Mouse (Mus musculus) T-helper 17 cell (primary cell): ENCODE data around the gene Alpk1.

ENCODE experiments used
- in situ Hi-C, 2 experiments: fragments of 300-600 bp; cut with MboI, MseI; formaldehyde crosslinking; loops; 1 replicate in 1 of 2; 2 replicates in 1 of 2; pipeline ENCODE4 v1.15.1; 2025; ENCODE audit warnings: high pct_unique_total_duplicates in 2 of 2

The Alpk1 gene

GRCm38 (mm10) chr3:127633080-127634032 lies 147.0 kb downstream of the Alpk1 start, which contains the start of gene Neurog2:
Gene Neurog2, plus strand, starts transcription at chr3:127633135.
- in situ Hi-C loops = loop anchor here (5.0 to 25.0 kb wide), 3 partner anchors 129 to 1579 kb away; no protein-coding TSS in a partner anchor

GRCm38 (mm10) chr3:127632531-127632930 lies 147.8 kb downstream of the Alpk1 start:
- in situ Hi-C loops = loop anchor here (5.0 to 25.0 kb wide), 3 partner anchors 130 to 1580 kb away; no protein-coding TSS in a partner anchor

DNA sequence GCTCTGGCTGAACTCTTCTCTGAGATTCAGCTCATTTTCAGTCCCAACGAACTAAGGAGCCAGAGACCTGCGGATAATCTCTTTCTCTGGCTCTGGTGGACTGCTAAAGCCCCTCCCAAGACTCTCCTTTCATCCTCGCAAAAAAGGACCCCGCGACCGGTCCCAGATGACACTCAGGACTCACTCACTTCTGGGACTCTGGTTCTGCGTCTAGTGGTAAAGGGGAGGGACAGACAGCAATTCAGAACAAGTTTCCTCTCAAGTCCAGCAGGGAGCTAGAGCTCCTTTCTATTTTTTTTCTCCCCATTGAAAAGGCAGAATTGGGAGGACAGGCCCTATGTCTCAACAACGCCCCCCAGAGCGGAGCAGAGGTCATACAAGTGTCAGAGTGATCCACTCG lies 148.7 kb downstream of the Alpk1 start:
- in situ Hi-C loops = loop anchor here (5.0 to 25.0 kb wide), 3 partner anchors 131 to 1581 kb away; no protein-coding TSS in a partner anchor

DNA sequence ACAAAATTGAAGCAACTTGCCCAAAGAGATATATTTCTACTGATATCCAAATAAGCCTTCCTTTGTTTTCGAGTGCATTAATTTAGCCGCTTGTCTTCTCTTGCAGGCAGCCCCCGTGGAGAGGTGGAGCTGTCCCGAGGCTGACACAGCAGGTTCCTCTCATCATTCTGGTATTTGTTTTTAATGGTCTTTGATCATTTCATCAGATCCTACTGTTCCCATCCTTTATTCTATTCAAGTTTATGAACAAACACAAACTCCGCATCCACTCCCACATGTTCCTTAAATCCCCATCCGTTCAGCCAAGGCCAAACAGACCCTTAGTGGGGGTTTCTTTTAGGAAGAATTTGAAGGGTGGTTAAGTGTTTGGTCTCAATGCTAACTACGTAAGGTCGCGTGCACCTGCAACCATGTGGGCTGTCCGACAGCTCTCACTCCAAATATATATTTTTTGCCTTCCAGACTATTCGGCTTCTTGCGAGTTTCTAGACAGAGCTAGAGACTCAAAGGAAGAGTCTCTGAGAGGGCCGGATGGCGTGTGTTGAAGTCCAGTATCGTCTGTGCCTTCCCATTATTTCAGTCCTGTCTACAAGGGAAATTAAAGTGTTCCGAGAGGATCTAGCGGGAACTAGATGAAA lies 149.5 kb downstream of the Alpk1 start:
- in situ Hi-C loops = loop anchor here (5.0 to 25.0 kb wide), 3 partner anchors 131 to 1581 kb away; no protein-coding TSS in a partner anchor

GRCm38 (mm10) chr3:127630190-127630589 lies 150.1 kb downstream of the Alpk1 start:
- in situ Hi-C loops = loop anchor here (5.0 to 25.0 kb wide), 3 partner anchors 132 to 1582 kb away; no protein-coding TSS in a partner anchor

DNA sequence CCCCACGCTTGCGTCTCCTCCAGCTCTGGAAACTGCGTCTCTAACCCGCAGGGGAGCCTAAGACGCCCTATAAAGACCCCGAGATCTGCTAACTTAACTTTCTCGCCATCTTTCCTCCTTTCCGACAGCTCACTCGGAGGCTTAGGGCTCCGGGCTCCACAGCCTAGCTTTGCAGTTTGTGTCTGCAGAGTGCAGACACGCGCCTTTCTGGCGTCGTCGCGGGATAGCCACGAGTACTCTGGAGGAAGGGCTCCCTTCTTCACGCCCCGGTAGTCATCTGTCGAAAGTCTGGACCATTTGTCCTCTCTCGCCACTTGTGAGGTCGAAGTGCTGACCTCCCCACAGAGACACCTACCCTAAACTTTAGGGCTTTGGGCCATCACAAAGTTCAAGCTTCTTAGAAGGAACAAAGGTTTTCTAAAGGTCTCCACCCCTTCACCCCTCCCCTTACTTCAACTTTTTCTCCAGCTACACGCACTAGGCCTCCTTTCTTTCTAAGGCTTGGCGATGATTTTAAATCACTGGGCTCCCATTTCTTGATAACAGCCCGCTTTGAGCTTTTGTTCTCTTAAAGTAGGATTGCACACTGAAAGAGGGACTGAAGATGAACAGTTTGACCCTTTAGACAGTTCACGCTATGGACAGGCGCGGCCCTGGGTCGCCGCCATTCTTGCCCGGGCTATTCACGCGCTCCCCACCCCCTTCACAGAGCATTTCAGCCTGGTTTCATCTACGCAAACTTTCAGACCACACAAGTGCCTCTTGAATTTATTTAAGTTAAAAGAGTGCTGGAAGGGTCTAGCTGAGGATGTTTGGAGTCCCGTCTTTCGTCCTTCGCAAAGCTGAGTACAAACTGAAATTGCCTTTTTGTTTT lies 151.8 kb downstream of the Alpk1 start:
- in situ Hi-C loops = loop anchor here in 1 of 2 experiments (5.0 to 25.0 kb wide), 2 partner anchors 134 to 1584 kb away; no protein-coding TSS in a partner anchor

DNA sequence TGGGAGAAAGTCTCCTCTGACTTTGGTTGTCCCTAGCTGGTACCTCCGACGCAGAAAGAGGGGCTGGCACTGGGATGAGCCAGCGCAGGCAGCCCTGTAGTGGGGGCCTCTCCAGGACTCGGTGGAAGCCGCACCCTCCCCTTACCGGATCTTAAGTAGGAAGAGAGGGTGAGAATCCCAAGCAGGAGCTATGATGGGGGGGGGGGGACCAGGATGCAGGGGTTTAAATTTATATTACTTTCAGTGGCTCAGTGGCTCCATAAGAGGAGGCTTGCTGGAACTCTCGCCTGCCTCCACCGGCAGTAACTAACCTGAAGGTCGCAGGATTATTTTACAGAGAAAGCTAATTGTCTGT lies 152.4 kb downstream of the Alpk1 start:
- in situ Hi-C loops = loop anchor here in 1 of 2 experiments (5.0 to 25.0 kb wide), 2 partner anchors 134 to 1584 kb away; no protein-coding TSS in a partner anchor

GRCm38 (mm10) chr3:127627151-127627955 lies 153.0 kb downstream of the Alpk1 start:
- in situ Hi-C loops = loop anchor here in 1 of 2 experiments (5.0 to 25.0 kb wide), 2 partner anchors 135 to 1585 kb away; no protein-coding TSS in a partner anchor

- in situ Hi-C loops = loop anchor here in 1 of 2 experiments (5.0 to 25.0 kb wide), 2 partner anchors 136 to 1586 kb away; no protein-coding TSS in a partner anchor
Observed at GRCm38 (mm10) chr3:127626524-127626923, 153.8 kb downstream of the Alpk1 start.

DNA sequence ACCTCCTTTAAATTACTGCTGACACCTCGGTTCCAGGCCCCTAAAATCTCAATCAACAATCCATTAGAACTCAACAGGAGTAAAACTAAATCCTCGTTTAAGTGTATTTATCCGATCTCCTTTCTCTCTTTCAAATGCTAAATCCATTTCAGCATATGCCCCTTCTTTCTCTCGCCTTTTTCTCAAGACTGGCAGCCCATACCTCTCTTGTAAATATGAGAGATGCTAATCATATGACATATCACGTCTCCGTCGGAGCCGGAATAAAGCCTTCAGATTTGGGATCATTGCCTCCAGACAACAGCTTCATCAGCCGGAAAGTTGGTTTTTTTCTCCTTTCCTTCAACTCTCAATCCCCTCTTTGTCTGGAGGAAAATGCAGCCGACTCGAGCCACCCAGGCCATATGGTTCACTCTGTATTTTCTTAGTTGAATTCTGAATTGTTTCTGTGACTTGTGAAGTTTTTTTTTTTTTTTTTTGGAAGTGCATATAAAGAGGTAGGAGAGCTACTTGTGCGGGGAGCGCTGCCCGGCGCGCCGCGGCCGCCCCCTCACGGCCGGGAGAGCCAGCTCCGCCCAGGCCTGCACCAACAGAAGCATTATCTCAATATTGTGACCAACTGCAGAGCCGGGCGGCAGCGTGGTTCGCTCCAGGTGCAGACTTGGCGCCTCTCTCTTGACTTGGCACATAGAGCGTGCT lies 154.5 kb downstream of the Alpk1 start:
- in situ Hi-C loops = loop anchor here in 1 of 2 experiments (5.0 to 25.0 kb wide), 2 partner anchors 136 to 1586 kb away; no protein-coding TSS in a partner anchor

- in situ Hi-C loops = loop anchor here in 1 of 2 experiments (5.0 to 25.0 kb wide), 2 partner anchors 137 to 1587 kb away; no protein-coding TSS in a partner anchor
Observed at GRCm38 (mm10) chr3:127625296-127625695, 155.0 kb downstream of the Alpk1 start.
